Mouse (Mus musculus) stomach, postnatal 0 days (tissue): ENCODE results near the gene Evc.

Experiments
- CTCF ChIP-seq: IDR thresholded peaks from 2 replicates; pipeline ENCODE4 v1.5.1; 2016; ENCODE audit warnings: antibody characterized with exemption, low read depth, mild to moderate bottlenecking, moderate library complexity
- EP300 ChIP-seq: optimal IDR thresholded peaks from 2 replicates; pipeline ENCODE3; 2016; ENCODE audit warnings: antibody characterized with exemption

- TF ChIP-seq CTCF (no peak), EP300 (no peak)
Measured at GRCm38 (mm10) chr5:37332066-37332465, 4.6 kb downstream of the Evc start.
